Mouse (Mus musculus): Measurements from ENCODE around the gene Olfr744. TPM values are rescaled to one million over a fixed set of nuclear protein-coding genes. Genes with fewer than 3 reads are reported as not detected.
"Not testable (repeated sequence)": the region's sequence is repeated elsewhere in the genome, so short reads cannot be mapped to it uniquely, and the experiment has no call there.

Olfr744 gene
- total RNA-seq (2014; fragmentation: Nextera tagmentation) (not detected in 2 replicates), total RNA-seq (2017) (0.11 TPM in 1 of 2 replicates, not detected in the other), polyA plus RNA-seq (2012) (not detected in 2 replicates)

DNA sequence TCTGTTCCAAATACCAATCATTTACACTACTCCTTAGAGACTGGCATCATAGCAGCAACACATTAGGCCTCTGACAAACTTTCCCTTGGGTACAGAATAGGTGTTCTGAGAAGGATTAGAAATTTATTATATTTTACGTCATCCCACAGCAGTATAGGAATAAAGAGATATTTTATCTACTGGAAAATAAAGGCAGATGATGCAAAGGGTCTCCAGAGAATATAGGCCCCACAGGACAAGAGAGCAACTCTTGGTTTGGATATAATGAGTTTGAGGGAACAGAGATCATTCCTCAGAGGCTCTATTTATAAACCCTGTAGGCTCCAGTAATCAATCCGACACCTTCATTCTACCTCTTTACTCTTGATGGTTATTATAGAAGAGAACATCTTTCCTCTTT is at the start of gene Olfr744:
Olfr744 (plus strand) TSS at position 301 of the 400 bp plus-strand sequence.
- no peaks in the 10 kb centered on the region for H3K9me3 ChIP-seq (replicated peaks)
- DNase-seq (ENCODE audit: low spot score) (no peak), ATAC-seq (ENCODE audit: extremely low read depth, insufficient number of reproducible peaks, low FRiP score, poor library complexity, severe bottlenecking) (no peak)
- H3K4me3 ChIP-seq (ENCODE audit: low read depth, low read length), result no peak within 1 kb of the TSS
- TF ChIP-seq TAL1 (conservative IDR thresholded peaks at IDR 0.05; ENCODE audit: low read depth, low read length) (no peak), CTCF (IDR thresholded peaks at IDR 0.05; ENCODE audit: low read depth, low read length) (no peak), POLR2AphosphoS5 (IDR thresholded peaks at IDR 0.05; ENCODE audit: insufficient replicate concordance, low read depth, low read length) (no peak), GATA1 (IDR thresholded peaks at IDR 0.05; ENCODE audit: borderline replicate concordance, low read length) (no peak), GATA2 (IDR thresholded peaks at IDR 0.05; ENCODE audit: borderline replicate concordance, low read depth, low read length) (no peak)
- H3K4me1 ChIP-seq (ENCODE audit: insufficient read depth, low read depth, low read length), result no peaks in the 10 kb centered on the region
- no peaks in the 10 kb centered on the region for H3K36me3 ChIP-seq (replicated peaks)
- no peaks in the 10 kb centered on the region for H3K27me3 ChIP-seq (ENCODE audit: insufficient read depth, low read length)

DNA sequence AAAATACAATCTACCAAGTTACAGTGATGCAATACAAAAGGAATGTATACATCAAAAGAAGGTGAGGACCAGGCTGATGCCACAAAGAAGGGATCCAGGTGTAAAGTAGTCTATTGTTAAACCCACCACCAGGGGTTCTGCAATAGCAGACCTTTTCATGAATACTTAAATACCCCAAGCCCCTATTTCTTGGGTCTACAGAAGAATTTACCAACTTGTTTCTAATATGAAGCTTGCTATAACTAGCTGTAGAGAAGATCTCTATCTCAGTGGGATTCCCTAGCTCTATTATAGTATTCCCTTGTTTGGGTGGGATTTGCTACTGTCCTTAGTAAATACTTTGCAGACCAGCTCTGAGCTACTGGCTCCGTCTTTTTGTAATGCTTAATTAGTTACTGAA is 41.6 kb upstream of the Olfr744 start:
- not testable (repeated sequence) for H3K4me1 ChIP-seq (ENCODE audit: insufficient read depth, low read depth, low read length); H3K4me3 ChIP-seq (ENCODE audit: low read depth, low read length); DNase-seq (ENCODE audit: low spot score); H3K27me3 ChIP-seq (ENCODE audit: insufficient read depth, low read length); H3K9me3 ChIP-seq (replicated peaks); H3K36me3 ChIP-seq (replicated peaks); ATAC-seq (ENCODE audit: extremely low read depth, insufficient number of reproducible peaks, low FRiP score, poor library complexity, severe bottlenecking)

DNA sequence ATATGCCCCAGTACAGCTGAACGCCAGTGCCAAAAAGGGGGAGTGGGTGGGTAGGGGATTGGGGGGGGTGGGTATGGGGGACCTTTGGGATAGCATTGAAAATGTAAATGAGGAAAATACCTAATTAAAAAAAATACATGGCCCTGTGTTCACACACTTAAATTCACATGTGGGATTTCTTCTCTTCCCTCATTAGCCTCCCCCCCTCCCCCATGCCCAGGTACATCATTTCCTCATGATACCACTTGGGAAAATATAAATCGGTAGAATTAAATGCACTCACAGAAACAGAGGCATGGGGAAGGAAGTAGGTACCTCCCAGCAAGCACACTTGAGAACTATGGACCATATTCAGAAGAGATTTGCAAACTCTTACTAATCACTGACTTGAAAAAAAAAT is 24.4 kb downstream of the Olfr744 start, which contains the start of gene Olfr745:
Olfr745 (plus strand) TSS at position 301 of the 400 bp plus-strand sequence.
- ATAC-seq (ENCODE audit: extremely low read depth, insufficient number of reproducible peaks, low FRiP score, poor library complexity, severe bottlenecking) (no peak), DNase-seq (ENCODE audit: low spot score) (no peak)
- no peaks in the 10 kb centered on the region for H3K4me1 ChIP-seq (ENCODE audit: insufficient read depth, low read depth, low read length)
- no peaks in the 10 kb centered on the region for H3K9me3 ChIP-seq (replicated peaks)
- no peak for TF ChIP-seq CTCF (IDR thresholded peaks at IDR 0.05; ENCODE audit: low read depth, low read length)
- no peak for TF ChIP-seq GATA2 (IDR thresholded peaks at IDR 0.05; ENCODE audit: borderline replicate concordance, low read depth, low read length)
- no peak for TF ChIP-seq GATA1 (IDR thresholded peaks at IDR 0.05; ENCODE audit: borderline replicate concordance, low read length)
- TF ChIP-seq TAL1 (conservative IDR thresholded peaks at IDR 0.05; ENCODE audit: low read depth, low read length), result no peak
- TF ChIP-seq POLR2AphosphoS5 (IDR thresholded peaks at IDR 0.05; ENCODE audit: insufficient replicate concordance, low read depth, low read length), result no peak
- H3K4me3 ChIP-seq (ENCODE audit: low read depth, low read length), result no peak within 1 kb of the TSS
- no peaks in the 10 kb centered on the region for H3K36me3 ChIP-seq (replicated peaks)
- H3K27me3 ChIP-seq (ENCODE audit: insufficient read depth, low read length), result no peaks in the 10 kb centered on the region

DNA sequence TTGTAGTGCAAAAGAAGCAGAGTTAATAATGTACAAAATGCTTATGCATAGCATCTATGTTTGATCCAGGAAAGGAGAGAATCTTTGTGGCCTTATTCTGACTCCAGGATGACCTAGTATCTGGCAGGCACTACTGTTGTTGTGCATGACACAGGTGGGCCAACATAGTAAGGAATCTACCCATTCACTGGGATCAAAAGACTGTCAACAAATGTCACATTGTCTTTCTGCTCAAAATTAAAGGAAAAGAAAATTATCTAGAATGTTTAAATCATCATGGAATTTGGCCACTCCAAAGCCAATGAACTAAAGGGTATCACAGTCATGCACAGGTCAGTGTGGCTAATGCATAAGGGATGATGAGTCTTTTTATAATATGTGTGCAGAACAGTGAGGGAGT is 32.1 kb downstream of the Olfr744 start, which contains the start of gene Olfr746:
Olfr746 (plus strand) TSS at position 301 of the 400 bp plus-strand sequence.
- Histone ChIP-seq H3K27me3 (ENCODE audit: insufficient read depth, low read length) (no peaks in the 10 kb centered on the region), H3K4me1 (ENCODE audit: insufficient read depth, low read depth, low read length) (no peaks in the 10 kb centered on the region), H3K36me3 (replicated peaks) (no peaks in the 10 kb centered on the region), H3K9me3 (replicated peaks) (no peaks in the 10 kb centered on the region), H3K4me3 (ENCODE audit: low read depth, low read length) (no peak within 1 kb of the TSS)
- ATAC-seq (ENCODE audit: extremely low read depth, insufficient number of reproducible peaks, low FRiP score, poor library complexity, severe bottlenecking) (no peak), DNase-seq (ENCODE audit: low spot score) (no peak)
- TF ChIP-seq CTCF (IDR thresholded peaks at IDR 0.05; ENCODE audit: low read depth, low read length) (no peak), POLR2AphosphoS5 (IDR thresholded peaks at IDR 0.05; ENCODE audit: insufficient replicate concordance, low read depth, low read length) (no peak), TAL1 (conservative IDR thresholded peaks at IDR 0.05; ENCODE audit: low read depth, low read length) (no peak), GATA2 (IDR thresholded peaks at IDR 0.05; ENCODE audit: borderline replicate concordance, low read depth, low read length) (no peak), GATA1 (IDR thresholded peaks at IDR 0.05; ENCODE audit: borderline replicate concordance, low read length) (no peak)

Other genes starting within 250 kb of the Olfr744 start
- not detected in 2 replicates for gene Olfr736, start 233.7 kb upstream of the Olfr744 start, total RNA-seq (2014; fragmentation: Nextera tagmentation)
- gene Olfr736, start 233.7 kb upstream of the Olfr744 start, total RNA-seq (2017), result 0.11 TPM in 1 of 2 replicates, not detected in the other
- gene Olfr736, start 233.7 kb upstream of the Olfr744 start, polyA plus RNA-seq (2012), result not detected in 2 replicates
- not detected in 2 replicates for gene Olfr738, start 207.3 kb upstream of the Olfr744 start, total RNA-seq (2014; fragmentation: Nextera tagmentation)
- gene Olfr738, start 207.3 kb upstream of the Olfr744 start, total RNA-seq (2017), result not detected in 2 replicates
- not detected in 2 replicates for gene Olfr738, start 207.3 kb upstream of the Olfr744 start, polyA plus RNA-seq (2012)
- not detected in 2 replicates for gene Olfr739, start 196.3 kb upstream of the Olfr744 start, total RNA-seq (2014; fragmentation: Nextera tagmentation)
- 0.05 and 0.17 TPM in 2 replicates for gene Olfr739, start 196.3 kb upstream of the Olfr744 start, total RNA-seq (2017)
- gene Olfr739, start 196.3 kb upstream of the Olfr744 start, polyA plus RNA-seq (2012), result not detected in 2 replicates
- not detected in 2 replicates for gene Olfr740, start 169.3 kb upstream of the Olfr744 start, total RNA-seq (2014; fragmentation: Nextera tagmentation)
- 0.06 and 0.11 TPM in 2 replicates for gene Olfr740, start 169.3 kb upstream of the Olfr744 start, total RNA-seq (2017)
- not detected in 2 replicates for gene Olfr740, start 169.3 kb upstream of the Olfr744 start, polyA plus RNA-seq (2012)
- not detected in 2 replicates for gene Olfr741, start 142.1 kb upstream of the Olfr744 start, total RNA-seq (2014; fragmentation: Nextera tagmentation)
- gene Olfr741, start 142.1 kb upstream of the Olfr744 start, total RNA-seq (2017), result 0.16 TPM in 1 of 2 replicates, not detected in the other
- gene Olfr741, start 142.1 kb upstream of the Olfr744 start, polyA plus RNA-seq (2012), result not detected in 2 replicates
- not detected in 2 replicates for gene Olfr742, start 111.3 kb upstream of the Olfr744 start, total RNA-seq (2014; fragmentation: Nextera tagmentation)
- gene Olfr742, start 111.3 kb upstream of the Olfr744 start, total RNA-seq (2017), result 0.11 TPM in 1 of 2 replicates, not detected in the other
- not detected in 2 replicates for gene Olfr742, start 111.3 kb upstream of the Olfr744 start, polyA plus RNA-seq (2012)
- not detected in 2 replicates for gene Olfr743, start 93.0 kb upstream of the Olfr744 start, total RNA-seq (2014; fragmentation: Nextera tagmentation)
- gene Olfr743, start 93.0 kb upstream of the Olfr744 start, total RNA-seq (2017), result 0.22 and 0.23 TPM in 2 replicates
- gene Olfr743, start 93.0 kb upstream of the Olfr744 start, polyA plus RNA-seq (2012), result not detected in 2 replicates
- gene Olfr745, start 24.5 kb downstream of the Olfr744 start, total RNA-seq (2014; fragmentation: Nextera tagmentation), result not detected in 2 replicates
- 0.27 TPM in 1 of 2 replicates, not detected in the other for gene Olfr745, start 24.5 kb downstream of the Olfr744 start, total RNA-seq (2017)
- not detected in 2 replicates for gene Olfr745, start 24.5 kb downstream of the Olfr744 start, polyA plus RNA-seq (2012)
- gene Olfr746, start 32.2 kb downstream of the Olfr744 start, total RNA-seq (2014; fragmentation: Nextera tagmentation), result not detected in 2 replicates
- 0.22 TPM in 1 of 2 replicates, not detected in the other for gene Olfr746, start 32.2 kb downstream of the Olfr744 start, total RNA-seq (2017)
- not detected in 2 replicates for gene Olfr746, start 32.2 kb downstream of the Olfr744 start, polyA plus RNA-seq (2012)
- not detected in 2 replicates for gene Olfr747, start 78.3 kb downstream of the Olfr744 start, total RNA-seq (2014; fragmentation: Nextera tagmentation)
- gene Olfr747, start 78.3 kb downstream of the Olfr744 start, total RNA-seq (2017), result not detected in 2 replicates
- not detected in 2 replicates for gene Olfr747, start 78.3 kb downstream of the Olfr744 start, polyA plus RNA-seq (2012)
- gene Olfr748, start 92.5 kb downstream of the Olfr744 start, total RNA-seq (2014; fragmentation: Nextera tagmentation), result not detected in 2 replicates
- 0.11 and 0.29 TPM in 2 replicates for gene Olfr748, start 92.5 kb downstream of the Olfr744 start, total RNA-seq (2017)
- not detected in 2 replicates for gene Olfr748, start 92.5 kb downstream of the Olfr744 start, polyA plus RNA-seq (2012)
- not detected in 2 replicates for gene Olfr749, start 130.2 kb downstream of the Olfr744 start, total RNA-seq (2014; fragmentation: Nextera tagmentation)
- 0.11 and 0.46 TPM in 2 replicates for gene Olfr749, start 130.2 kb downstream of the Olfr744 start, total RNA-seq (2017)
- gene Olfr749, start 130.2 kb downstream of the Olfr744 start, polyA plus RNA-seq (2012), result not detected in 2 replicates
- gene Ttc5, start 170.6 kb downstream of the Olfr744 start, total RNA-seq (2014; fragmentation: Nextera tagmentation), result 36.6 and 45.8 TPM in 2 replicates
- 43.4 and 45.2 TPM in 2 replicates for gene Ttc5, start 170.6 kb downstream of the Olfr744 start, total RNA-seq (2017)
- 26.5 and 40.2 TPM in 2 replicates for gene Ttc5, start 170.6 kb downstream of the Olfr744 start, polyA plus RNA-seq (2012)
- 8.7 and 10.3 TPM in 2 replicates for gene Ccnb1ip1, start 192.9 kb downstream of the Olfr744 start, total RNA-seq (2014; fragmentation: Nextera tagmentation)
- gene Ccnb1ip1, start 192.9 kb downstream of the Olfr744 start, total RNA-seq (2017), result 6.1 and 8.3 TPM in 2 replicates
- 0.20 and 0.22 TPM in 2 replicates for gene Ccnb1ip1, start 192.9 kb downstream of the Olfr744 start, polyA plus RNA-seq (2012)
- gene Parp2, start 193.0 kb downstream of the Olfr744 start, total RNA-seq (2014; fragmentation: Nextera tagmentation), result 130 and 176 TPM in 2 replicates
- 101 and 111 TPM in 2 replicates for gene Parp2, start 193.0 kb downstream of the Olfr744 start, total RNA-seq (2017)
- 7.2 and 8.2 TPM in 2 replicates for gene Parp2, start 193.0 kb downstream of the Olfr744 start, polyA plus RNA-seq (2012)